Mouse (Mus musculus) G1E (cell line): Measurements from ENCODE around the gene A630001G21Rik.

Source experiments
- CTCF ChIP-seq: IDR thresholded peaks from 2 replicates; pipeline ENCODE4 v1.5.1; 2012; ENCODE audit warnings: low read depth, low read length, inconsistent platforms, mixed read lengths
- GATA1 ChIP-seq: IDR thresholded peaks from 2 replicates; pipeline ENCODE4 v1.6.1; 2012; ENCODE audit warnings: borderline replicate concordance, low read length, inconsistent platforms, mixed read lengths
- POLR2AphosphoS5 ChIP-seq: IDR thresholded peaks from 2 replicates; pipeline ENCODE4 v1.6.1; 2012; ENCODE audit warnings: low read depth, low read length, inconsistent platforms; ENCODE audit not compliant: insufficient replicate concordance

GRCm38 (mm10) chr1:85705552-85705951 lies 72.9 kb downstream of the A630001G21Rik start:
- TF ChIP-seq CTCF (no peak), POLR2AphosphoS5 (no peak), GATA1 (no peak)
